Mouse (Mus musculus): ENCODE measurements around the gene Zfyve21.

DNA sequence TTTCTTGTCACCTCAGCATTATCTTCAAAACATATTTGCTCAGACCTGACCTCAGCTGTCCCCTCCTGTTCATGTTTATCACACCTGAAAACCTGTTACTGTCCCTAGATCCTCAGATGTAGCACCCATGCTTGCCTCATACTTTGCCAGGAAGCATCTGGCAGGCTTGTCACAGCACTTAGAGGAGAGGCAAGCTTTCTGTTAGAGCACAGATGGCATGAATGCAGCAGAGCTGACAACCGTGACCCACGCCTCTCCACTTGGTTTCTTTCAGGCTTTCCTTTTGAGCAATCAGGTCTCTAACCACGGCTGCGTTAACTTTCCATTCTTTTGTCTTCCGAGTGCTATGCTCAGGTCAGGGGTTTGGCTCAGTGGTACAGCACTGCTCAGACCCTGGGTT is 15.5 kb downstream of the Zfyve21 start:
- TF ChIP-seq USF1 (IDR thresholded peaks at IDR 0.05; ENCODE audit: low read depth): no peak
- no peak for TF ChIP-seq POLR2A (IDR thresholded peaks at IDR 0.05; ENCODE audit: insufficient read length, low read depth)
- no peak for TF ChIP-seq TCF12 (IDR thresholded peaks at IDR 0.05; ENCODE audit: insufficient read depth, poor library complexity, severe bottlenecking)
- TF ChIP-seq REST (IDR thresholded peaks at IDR 0.05; ENCODE audit: insufficient read depth, insufficient read length): no peak
- TF ChIP-seq MYOD1 (IDR thresholded peaks at IDR 0.05; ENCODE audit: control insufficient read depth in 1 of 3, insufficient read length in 2 of 3, low read depth in 2 of 3): no peak
- TF ChIP-seq MAX (IDR thresholded peaks at IDR 0.05; ENCODE audit: low read depth): no peak
- no peak for TF ChIP-seq POLR2AphosphoS2 (IDR thresholded peaks at IDR 0.05; ENCODE audit: insufficient read length, low read depth)
- no peak for TF ChIP-seq CEBPB (IDR thresholded peaks at IDR 0.05; ENCODE audit: insufficient read depth, poor library complexity, severe bottlenecking)
- no peak for TF ChIP-seq MYOG (IDR thresholded peaks at IDR 0.05; ENCODE audit: control insufficient read depth in 1 of 3, insufficient read depth in 1 of 3, insufficient read length in 2 of 3, low read depth in 2 of 3)
- no peak for TF ChIP-seq E2F4 (IDR thresholded peaks at IDR 0.05; ENCODE audit: insufficient read depth)
- no peak for TF ChIP-seq SRF (IDR thresholded peaks at IDR 0.05; ENCODE audit: control insufficient read depth, insufficient read length, low read depth)
- no peak for TF ChIP-seq TCF3 (IDR thresholded peaks at IDR 0.05; ENCODE audit: insufficient read length, low read depth)
